ENCODE assay signal across 8 mouse cellular contexts in genomic region chr6:89584634-89585409, GRCm38 (mm10). TPM values are rescaled to one million over a fixed set of nuclear protein-coding genes. Genes with fewer than 3 reads are reported as not detected.
DNase-seq lines count a peak whose midpoint lies in the region; ATAC-seq lines count a peak whose summit lies in the region.
"Had no signal": no experiment of that assay in that cellular context is flagged by ENCODE, and none has a peak within 500 bp of the region (broad histone marks: within the 10 kb centered on the region; RNA-seq: fewer than 3 reads in every experiment).

No protein-coding gene starts in this region.

- H3K27me3 ChIP-seq in hindbrain, embryonic 13.5 days = no peaks in the 10 kb centered on the region
- no peaks in the 10 kb centered on the region for H3K27me3 ChIP-seq in midbrain, embryonic 10.5 days (ENCODE audit: low read depth, poor library complexity, severe bottlenecking)
- H3K27me3 ChIP-seq: liver, embryonic 13.5 days had no signal

- peak; percentile 40 for DNase-seq in brain, embryonic 18.5 days (ENCODE audit: low read depth, low spot score)
- DNase-seq in embryo, embryonic 11 days = peak; percentile 66
- DNase-seq in midbrain, embryonic 10.5 days (ENCODE audit: low spot score) = peak; percentile 36
- DNase-seq in thymus, postnatal 10 days (ENCODE audit: low spot score in 2 of 2) = no peak
- DNase-seq: liver, embryonic 13.5 days had no signal

- no peaks in the 10 kb centered on the region for H3K36me3 ChIP-seq in hindbrain, embryonic 13.5 days
- H3K36me3 ChIP-seq in midbrain, embryonic 10.5 days = no peaks in the 10 kb centered on the region
- H3K36me3 ChIP-seq: liver, embryonic 13.5 days had no signal

- H3K27ac ChIP-seq in hindbrain, embryonic 13.5 days = peak overlapping the region; percentile 32; the same call in 1 of the 2 replicates
- H3K27ac ChIP-seq in midbrain, embryonic 10.5 days (replicated peaks) = peak overlapping the region; percentile 52
- H3K27ac ChIP-seq: liver, embryonic 13.5 days had no signal

- ATAC-seq in hindbrain, embryonic 13.5 days (ENCODE audit: low FRiP score) = peak; percentile 49; the same call in 1 of the 2 replicates
- no peak for ATAC-seq in monocyte, adult 5-6 weeks (replicated peaks; ENCODE audit: insufficient number of reproducible peaks, low FRiP score, low TSS enrichment, poor library complexity, severe bottlenecking)
- ATAC-seq in erythroblast, adult 5-6 weeks (replicated peaks; ENCODE audit: low FRiP score, poor library complexity, severe bottlenecking) = no peak

- H3K9ac ChIP-seq in hindbrain, embryonic 13.5 days = no peak overlapping the region
- H3K9ac ChIP-seq: liver, embryonic 13.5 days had no signal

- H3K4me2 ChIP-seq in hindbrain, embryonic 13.5 days = no peak overlapping the region
- H3K4me2 ChIP-seq: liver, embryonic 13.5 days had no signal

- no peak overlapping the region for H3K4me3 ChIP-seq in hindbrain, embryonic 13.5 days
- H3K4me3 ChIP-seq in midbrain, embryonic 10.5 days = no peak overlapping the region
- H3K4me3 ChIP-seq: liver, embryonic 13.5 days had no signal

- peaks cover 22% of the 10 kb centered on the region for H3K4me1 ChIP-seq in hindbrain, embryonic 13.5 days (replicated peaks)
- H3K4me1 ChIP-seq in midbrain, embryonic 10.5 days = peaks cover 25% of the 10 kb centered on the region
- H3K4me1 ChIP-seq: liver, embryonic 13.5 days had no signal

- 20% methylated on average over 5 of the region's 5 CpGs for WGBS in hindbrain, embryonic 13.5 days
- WGBS in midbrain, embryonic 10.5 days = 42% methylated on average over 5 of the region's 5 CpGs

- no peaks in the 10 kb centered on the region for H3K9me3 ChIP-seq in hindbrain, embryonic 13.5 days
- H3K9me3 ChIP-seq in midbrain, embryonic 10.5 days (replicated peaks) = no peaks in the 10 kb centered on the region
- H3K9me3 ChIP-seq: liver, embryonic 13.5 days had no signal

RNA-seq across cellular contexts. Expression of gene Chchd6, which starts 10.6 kb away (rescaled TPM):
- 125 and 126 TPM in 2 replicates for polyA plus RNA-seq in hindbrain, embryonic 13.5 days (2015; fragmentation: Nextera tagmentation; extraction: Ambion mirVana)
- polyA plus RNA-seq in midbrain, embryonic 10.5 days (2016; fragmentation: Nextera tagmentation; extraction: Ambion mirVana) = 91.4 and 106 TPM in 2 replicates
- 0.29 to 0.68 TPM in 2 of 3 replicates, not detected in the other for total RNA-seq in monocyte, adult 5-6 weeks (2017)
- 3.8 TPM in 1 of 2 replicates, not detected in the other for total RNA-seq in erythroblast, adult 5-6 weeks (2015; ENCODE audit: low replicate concordance)
- 1.7 TPM in 1 of 2 replicates, not detected in the other for total RNA-seq in erythroblast, adult 5-6 weeks (2017; ENCODE audit: low replicate concordance)

RNA-seq across cellular contexts. Expression of gene Txnrd3, which starts 59.0 kb away (rescaled TPM):
- polyA plus RNA-seq in hindbrain, embryonic 13.5 days (2015; fragmentation: Nextera tagmentation; extraction: Ambion mirVana) = 12.8 and 13.8 TPM in 2 replicates
- polyA plus RNA-seq in midbrain, embryonic 10.5 days (2016; fragmentation: Nextera tagmentation; extraction: Ambion mirVana) = 10.1 and 13.1 TPM in 2 replicates
- 2.6 to 6.7 TPM (median 3.6 TPM) in 3 replicates for total RNA-seq in monocyte, adult 5-6 weeks (2017)
- total RNA-seq in erythroblast, adult 5-6 weeks (2015; ENCODE audit: low replicate concordance) = 1.5 and 1.7 TPM in 2 replicates
- 0.77 and 1.8 TPM in 2 replicates for total RNA-seq in erythroblast, adult 5-6 weeks (2017; ENCODE audit: low replicate concordance)

Comparison
In these comparisons a context has a peak if more than half of its experiments do, and no peak if none do; other contexts are left out.
1. DNase-seq: peak in brain, embryonic 18.5 days (single experiment), embryo, embryonic 11 days (single experiment) and midbrain, embryonic 10.5 days (single experiment); none in thymus, postnatal 10 days (0 of 2).